Mouse (Mus musculus) lung, postnatal 10 days (tissue): ENCODE results near the gene Thg1l.
A peak's percentile ranks its signal among the peaks of the same experiment; 100 is the strongest.

Source experiments
- DNase-seq: peaks from one replicate; pipeline ENCODE4 v3.0.0; 2021

The Thg1l gene

GRCm38 (mm10) chr11:45955127-45955627, at the start of gene Thg1l:
Gene Thg1l, minus strand, starts transcription at chr11:45955494.
- DNase-seq = peak; percentile 94

DNA sequence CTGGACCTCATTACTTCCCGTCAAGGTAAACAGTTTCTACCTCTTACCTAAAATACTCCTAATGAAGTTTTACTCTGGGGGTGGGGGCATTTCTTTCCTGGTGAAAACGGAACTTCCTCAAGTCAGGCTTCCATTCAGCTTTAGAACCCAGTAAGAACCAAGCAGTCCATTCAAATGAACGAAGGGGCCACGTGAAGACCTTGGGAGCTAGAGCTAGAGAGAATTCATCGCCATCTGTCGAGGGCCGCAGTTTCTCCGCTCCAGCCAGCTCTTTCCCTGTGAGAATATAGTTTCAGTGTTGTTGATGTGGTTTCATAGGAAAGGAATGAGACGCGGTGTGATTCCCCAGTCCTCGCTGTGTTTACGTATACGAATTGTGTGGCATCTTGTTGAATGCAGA, 36.8 kb upstream of the Thg1l start:
- no peak for DNase-seq

DNA sequence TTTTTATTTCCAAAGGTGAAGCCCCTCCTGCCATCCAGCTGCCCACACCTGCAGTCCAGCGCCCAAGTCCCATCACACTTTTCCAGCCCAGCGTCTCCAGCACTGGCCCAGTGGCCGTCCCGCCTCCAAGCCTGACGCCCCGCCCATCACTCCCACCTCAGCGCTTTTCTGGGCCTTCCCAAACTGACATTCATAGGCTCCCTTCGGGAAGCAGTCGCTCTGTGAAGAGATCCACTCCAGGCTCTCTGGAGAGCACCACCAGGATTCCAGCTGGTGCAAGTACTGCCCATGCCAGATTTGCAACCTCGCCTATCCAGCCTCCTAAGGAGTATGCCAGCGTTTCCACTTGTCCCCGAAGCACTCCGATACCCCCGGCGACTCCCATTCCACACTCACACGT, 36.3 kb upstream of the Thg1l start:
- DNase-seq = peak; percentile 69

GRCm38 (mm10) chr11:45980893-45981253, 25.6 kb upstream of the Thg1l start:
- no peak for DNase-seq

GRCm38 (mm10) chr11:45979946-45980892, 24.9 kb upstream of the Thg1l start, which contains the start of gene Sox30:
Gene Sox30, plus strand, starts transcription at chr11:45980310.
- peak; percentile 75 for DNase-seq

DNA sequence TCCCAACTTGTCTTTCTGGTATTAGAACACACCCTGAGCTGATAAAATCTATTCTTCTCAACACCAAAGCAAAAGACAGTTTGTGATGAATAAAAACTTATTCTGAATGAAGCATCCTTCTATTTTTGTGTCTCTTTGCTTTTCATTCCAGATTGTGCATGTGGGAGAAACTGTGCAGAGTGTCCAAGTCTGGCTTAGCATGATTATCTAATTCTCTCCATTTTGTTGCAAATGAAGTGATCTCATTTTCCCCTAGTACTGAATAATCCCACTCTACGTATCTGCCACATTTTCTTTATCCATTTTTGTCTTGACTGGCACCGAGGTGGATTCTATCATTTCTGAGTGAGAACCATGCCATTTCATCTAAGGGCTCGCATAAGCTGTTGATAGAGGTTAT, 20.8 kb upstream of the Thg1l start:
- no peak for DNase-seq

GRCm38 (mm10) chr11:45974466-45974865, 19.2 kb upstream of the Thg1l start:
- no peak for DNase-seq

DNA sequence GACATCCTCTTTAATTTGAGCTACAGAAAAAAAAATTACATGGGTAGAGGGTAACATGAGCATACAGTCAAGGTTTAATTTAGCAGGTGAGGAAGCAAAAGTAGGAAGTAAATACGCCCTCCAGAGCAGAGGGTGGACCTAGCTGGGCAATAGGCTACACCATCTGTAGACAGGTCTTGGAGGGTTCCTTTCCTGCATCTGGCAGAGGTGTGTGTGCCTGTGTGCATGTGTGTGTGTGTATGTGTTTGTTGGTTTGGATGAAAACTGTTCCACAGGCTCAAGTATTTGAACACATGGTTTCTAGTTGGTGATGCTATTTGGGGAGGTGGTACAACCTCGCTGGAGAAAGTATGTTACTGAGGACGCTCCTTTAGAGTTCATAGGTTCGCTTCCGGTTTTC, 18.3 kb upstream of the Thg1l start:
- DNase-seq = no peak

GRCm38 (mm10) chr11:45968466-45968865, 13.2 kb upstream of the Thg1l start:
- no peak for DNase-seq

- DNase-seq = no peak
These were observed 11.6 kb upstream of the Thg1l start for GRCm38 (mm10) chr11:45966896-45967295.

GRCm38 (mm10) chr11:45960003-45960402, 4.7 kb upstream of the Thg1l start:
- DNase-seq = no peak

DNA sequence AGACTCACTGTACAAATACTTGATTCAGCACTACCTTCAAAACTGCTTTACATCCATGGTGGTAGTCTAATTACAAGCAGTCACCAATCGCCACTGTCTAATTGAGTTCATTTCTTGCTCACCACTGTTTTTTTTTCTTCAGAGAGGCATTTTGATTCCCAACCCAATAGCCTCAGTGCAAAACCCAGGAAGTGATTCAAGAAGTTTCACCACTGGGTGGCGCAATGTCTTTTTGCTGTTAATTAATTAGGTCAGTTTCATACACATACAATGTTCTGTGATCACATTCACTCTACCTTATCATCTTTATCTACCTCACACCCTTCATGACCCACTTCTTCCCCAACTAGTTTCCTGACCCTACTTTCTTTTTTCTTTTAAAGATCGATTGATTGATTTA, 4.3 kb upstream of the Thg1l start:
- DNase-seq = peak; percentile 49

- no peak for DNase-seq
These were observed 7.8 kb downstream of the Thg1l start for GRCm38 (mm10) chr11:45947491-45947890.

- no peak for DNase-seq
These were observed 8.5 kb downstream of the Thg1l start for GRCm38 (mm10) chr11:45946796-45947195.

GRCm38 (mm10) chr11:45944643-45945156, 10.6 kb downstream of the Thg1l start, which contains the start of gene Lsm11:
Gene Lsm11, minus strand, starts transcription at chr11:45944935.
- peak; percentile 95 for DNase-seq

- peak; percentile 16 for DNase-seq
These were observed 11.2 kb downstream of the Thg1l start for GRCm38 (mm10) chr11:45943891-45944642.

- DNase-seq = peak; percentile 17
These were observed 12.1 kb downstream of the Thg1l start for GRCm38 (mm10) chr11:45943108-45943705.

DNA sequence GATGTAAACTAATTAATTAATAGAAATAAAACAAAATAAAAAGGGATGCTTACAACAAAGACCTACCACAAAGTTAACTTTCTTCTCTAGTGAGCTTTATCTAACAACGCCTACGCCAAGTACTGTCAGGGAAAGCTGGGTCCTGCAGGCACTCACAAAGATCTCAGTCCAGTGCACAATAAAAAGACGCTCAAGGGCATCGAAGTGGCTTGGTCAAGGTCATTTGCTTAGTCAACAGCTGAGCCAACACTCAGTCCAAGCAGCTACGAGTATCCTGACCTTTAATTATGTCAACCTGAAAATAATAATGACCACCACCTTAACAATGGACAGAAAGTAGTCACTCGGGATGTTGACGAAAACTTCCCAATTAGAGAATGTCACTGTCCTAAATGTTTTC, 13.0 kb downstream of the Thg1l start:
- no peak for DNase-seq

GRCm38 (mm10) chr11:45938917-45939316, 16.4 kb downstream of the Thg1l start:
- DNase-seq = no peak

DNA sequence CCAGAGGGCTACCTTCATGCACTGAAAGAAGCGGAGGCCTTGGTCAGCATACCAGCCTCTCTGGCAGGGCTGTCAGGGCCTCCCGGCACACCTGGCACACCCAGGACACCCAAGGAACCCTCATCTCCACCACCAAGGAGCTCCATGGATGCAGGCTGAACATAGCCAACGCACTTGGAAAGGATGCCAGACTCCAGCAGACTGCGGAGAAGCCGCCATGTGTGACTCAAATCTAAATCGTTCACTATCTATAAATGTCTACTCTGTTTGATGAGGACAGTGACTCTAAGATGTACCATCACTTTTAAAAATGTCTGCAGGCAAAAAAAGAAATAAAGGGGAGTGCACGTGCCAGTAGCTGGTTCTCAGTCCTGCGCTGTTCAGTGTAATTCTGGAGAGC, 17.8 kb downstream of the Thg1l start:
- no peak for DNase-seq

GRCm38 (mm10) chr11:45932771-45933170, 22.5 kb downstream of the Thg1l start:
- DNase-seq = no peak

DNA sequence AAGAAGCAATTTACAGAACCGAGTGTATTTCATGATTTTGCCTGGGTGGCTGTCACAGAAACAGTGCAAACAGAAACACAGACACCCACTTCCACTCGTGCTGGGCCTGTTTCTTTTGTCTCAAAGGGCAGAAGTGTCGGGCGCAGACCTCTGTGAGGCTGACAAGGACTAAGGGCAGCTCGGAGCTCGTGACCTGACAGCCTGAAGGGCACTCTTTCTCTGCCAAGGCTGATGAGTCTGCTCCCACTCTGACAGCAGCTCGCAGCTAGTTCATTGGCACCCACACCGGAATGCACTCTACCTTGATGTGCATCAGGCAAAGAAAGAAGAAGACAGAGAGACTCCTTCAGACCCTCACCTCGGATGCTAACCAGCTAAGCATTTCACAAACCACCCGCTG, 25.8 kb downstream of the Thg1l start:
- no peak for DNase-seq

DNA sequence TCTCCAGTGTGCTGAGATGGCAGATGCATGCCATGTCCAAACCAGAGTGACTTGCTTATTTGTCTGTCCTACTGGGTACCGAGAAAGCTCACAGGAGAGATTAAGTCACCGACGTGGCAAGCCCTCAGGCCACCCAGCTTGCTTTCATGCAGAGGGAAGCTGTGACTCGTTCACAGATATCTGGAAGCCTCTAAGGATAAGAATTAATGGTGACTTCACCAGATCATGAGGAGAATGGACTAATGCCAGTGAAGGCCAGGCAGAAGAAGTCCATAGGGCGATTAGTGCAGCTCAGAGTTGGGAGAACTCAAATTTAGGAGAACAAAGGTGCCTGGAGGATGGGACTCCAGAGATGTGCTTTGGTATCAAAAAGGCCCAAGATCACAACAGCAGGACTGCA, 27.8 kb downstream of the Thg1l start:
- DNase-seq = no peak
